Mouse (Mus musculus) brown adipose tissue, adult 24 weeks (tissue): ENCODE measurements around the gene Prkcq. TPM values are rescaled to one million over a fixed set of nuclear protein-coding genes. Genes with fewer than 3 reads are reported as not detected.

Experiments used
- H3K27ac ChIP-seq: fragments of 200-500 bp; replicated peaks from 2 replicates; pipeline ENCODE4 v1.5.1; 2012; ENCODE audit warnings: low read depth, mild to moderate bottlenecking, low read length
- H3K4me1 ChIP-seq: fragments of 200-500 bp; 2 replicates; pipeline ENCODE4 v1.6.1; 2012; ENCODE audit warnings: low read length, mixed read lengths; ENCODE audit not compliant: control insufficient read depth, insufficient read depth, insufficient read length
- H3K4me3 ChIP-seq: fragments of 200-500 bp; 2 replicates; pipeline ENCODE4 v1.5.1; 2012; ENCODE audit warnings: low read depth, mild to moderate bottlenecking, low read length, moderate library complexity; ENCODE audit not compliant: insufficient read depth
- polyA plus RNA-seq: library from polyadenylated mRNA; stranded (reverse); fragments of >200 nt; gene quantifications from 2 replicates; pipeline ENCODE4 v1.2.4, GENCODE M21; 2012; ENCODE audit not compliant: missing spikeins, insufficient read depth, insufficient read length

The Prkcq gene
- polyA plus RNA-seq, 1 experiment, result 1.9 TPM

GRCm38 (mm10) chr2:11196952-11197559 is 25.1 kb downstream of the Prkcq start:
- Histone ChIP-seq H3K27ac (no peak overlapping the region), H3K4me3 (no peak overlapping the region), H3K4me1 (no peaks in the 10 kb centered on the region)

GRCm38 (mm10) chr2:11199624-11200023 is 27.7 kb downstream of the Prkcq start:
- H3K4me3 ChIP-seq, result no peak overlapping the region
- H3K4me1 ChIP-seq, result no peaks in the 10 kb centered on the region
- no peak overlapping the region for H3K27ac ChIP-seq

DNA sequence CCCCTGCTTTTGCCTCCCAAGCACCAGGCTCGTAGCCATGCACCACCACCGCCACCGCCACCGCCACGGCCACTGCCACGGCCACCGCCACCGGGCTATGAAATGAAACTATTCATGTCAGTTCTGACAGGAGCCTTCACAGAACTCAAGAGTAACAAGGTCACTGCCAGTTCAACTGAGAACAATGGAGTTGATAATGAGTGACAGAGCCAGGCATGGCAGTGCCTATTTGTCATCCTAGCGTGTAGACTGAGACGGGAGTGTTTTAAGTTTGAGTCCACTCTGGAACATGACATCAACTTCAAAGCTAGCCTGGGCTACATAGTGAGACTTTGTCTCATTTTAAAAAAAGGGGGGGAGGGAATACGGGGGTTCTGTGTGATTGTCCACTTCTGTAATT is 30.9 kb downstream of the Prkcq start:
- H3K4me3 ChIP-seq, result no peak overlapping the region
- H3K4me1 ChIP-seq, result no peaks in the 10 kb centered on the region
- no peak overlapping the region for H3K27ac ChIP-seq

GRCm38 (mm10) chr2:11203261-11203660 is 31.4 kb downstream of the Prkcq start:
- H3K27ac ChIP-seq, result no peak overlapping the region
- no peak overlapping the region for H3K4me3 ChIP-seq
- no peaks in the 10 kb centered on the region for H3K4me1 ChIP-seq

- H3K4me1 ChIP-seq, result no peaks in the 10 kb centered on the region
- H3K4me3 ChIP-seq, result no peak overlapping the region
- H3K27ac ChIP-seq, result no peak overlapping the region
Measured at GRCm38 (mm10) chr2:11204232-11204631, 32.3 kb downstream of the Prkcq start.

GRCm38 (mm10) chr2:11204961-11205360 is 33.1 kb downstream of the Prkcq start:
- H3K4me3 ChIP-seq, result no peak overlapping the region
- no peak overlapping the region for H3K27ac ChIP-seq
- no peaks in the 10 kb centered on the region for H3K4me1 ChIP-seq

DNA sequence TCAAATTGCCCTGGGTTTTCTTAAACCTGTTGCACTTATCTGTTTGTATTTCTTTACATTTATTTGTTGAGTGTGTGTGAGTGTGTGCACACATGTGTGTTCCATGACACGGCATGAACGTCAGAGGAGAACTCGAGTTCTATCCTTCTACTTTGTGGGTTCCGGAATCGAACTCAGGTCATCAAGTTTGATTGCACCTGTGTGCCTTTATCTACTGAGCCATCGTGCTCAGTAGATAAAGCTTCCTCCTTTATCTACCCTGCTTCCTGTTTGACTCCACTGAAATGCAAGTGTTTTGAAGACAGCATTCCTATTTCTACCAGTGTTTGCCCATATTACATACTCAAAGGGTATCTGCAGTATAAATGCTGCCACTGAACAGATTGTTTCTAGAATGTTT is 33.8 kb downstream of the Prkcq start:
- Histone ChIP-seq H3K4me3 (no peak overlapping the region), H3K4me1 (no peaks in the 10 kb centered on the region), H3K27ac (no peak overlapping the region)

- no peak overlapping the region for H3K27ac ChIP-seq
- no peak overlapping the region for H3K4me3 ChIP-seq
- no peaks in the 10 kb centered on the region for H3K4me1 ChIP-seq
Measured at GRCm38 (mm10) chr2:11208263-11208662, 36.4 kb downstream of the Prkcq start.

DNA sequence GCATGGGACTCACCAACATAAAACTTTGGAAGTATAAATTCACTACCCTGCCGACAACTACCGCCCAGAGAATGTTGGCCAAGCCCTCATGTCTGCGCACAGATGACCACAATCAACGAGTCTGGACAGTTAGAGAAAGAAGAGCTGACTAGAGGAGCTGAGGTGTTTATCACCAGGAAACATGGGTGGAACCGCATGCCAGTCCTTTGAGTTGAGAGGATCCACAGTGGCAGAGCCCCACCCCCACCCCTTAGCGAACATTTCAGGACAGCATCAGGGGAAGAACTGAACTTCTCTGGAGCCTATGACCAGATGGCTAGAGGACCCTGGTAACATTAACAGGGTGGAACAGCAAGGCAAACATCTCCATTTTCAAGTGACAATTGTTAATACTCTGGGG is 37.4 kb downstream of the Prkcq start:
- Histone ChIP-seq H3K4me1 (no peaks in the 10 kb centered on the region), H3K27ac (no peak overlapping the region), H3K4me3 (no peak overlapping the region)

GRCm38 (mm10) chr2:11210241-11210916 is 38.5 kb downstream of the Prkcq start:
- H3K4me1 ChIP-seq, result no peaks in the 10 kb centered on the region
- no peak overlapping the region for H3K4me3 ChIP-seq
- H3K27ac ChIP-seq, result no peak overlapping the region

- Histone ChIP-seq H3K4me3 (no peak overlapping the region), H3K27ac (no peak overlapping the region), H3K4me1 (no peaks in the 10 kb centered on the region)
Measured at GRCm38 (mm10) chr2:11211961-11212562, 40.2 kb downstream of the Prkcq start.

DNA sequence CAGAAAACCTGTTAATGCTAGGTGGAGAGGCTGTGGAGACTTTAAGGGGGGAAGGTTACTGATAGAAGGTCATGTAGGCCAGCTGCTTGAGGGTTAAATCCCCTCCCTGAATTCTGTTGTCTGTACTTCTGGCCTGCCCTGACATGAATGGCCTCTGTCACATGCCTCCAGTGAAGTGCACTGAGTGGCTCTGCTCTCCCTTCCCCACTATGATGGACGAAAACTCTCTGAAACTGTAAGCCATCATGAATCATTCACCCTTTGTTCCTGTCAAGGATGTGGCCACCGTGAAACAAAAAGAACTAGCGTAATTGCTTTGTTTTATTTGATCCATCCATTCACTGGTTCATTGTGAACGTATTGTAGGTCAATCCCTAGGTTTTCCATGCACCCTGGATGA is 44.5 kb downstream of the Prkcq start:
- no peak overlapping the region for H3K27ac ChIP-seq
- no peak overlapping the region for H3K4me3 ChIP-seq
- no peaks in the 10 kb centered on the region for H3K4me1 ChIP-seq

DNA sequence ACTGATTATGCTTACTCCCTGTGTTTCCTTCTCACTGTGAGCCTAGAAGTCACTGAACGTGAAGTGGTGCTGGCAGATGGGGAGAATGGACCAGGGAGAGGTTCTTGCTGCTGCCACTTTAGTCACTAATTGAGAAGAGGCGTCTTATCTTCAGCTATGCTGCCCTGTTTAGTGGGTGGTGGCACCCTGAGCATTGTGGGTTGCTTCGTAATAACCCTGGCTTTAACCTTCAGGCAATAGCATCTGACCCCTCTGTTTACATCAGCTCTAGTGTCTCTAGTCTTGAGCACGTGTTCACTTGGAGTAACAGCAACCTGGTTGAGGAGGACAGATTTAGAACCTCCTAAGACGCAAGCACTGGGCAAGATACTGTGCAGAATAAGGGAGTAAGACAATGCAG is 44.9 kb downstream of the Prkcq start:
- Histone ChIP-seq H3K27ac (no peak overlapping the region), H3K4me1 (no peaks in the 10 kb centered on the region), H3K4me3 (no peak overlapping the region)

GRCm38 (mm10) chr2:11218122-11218521 is 46.2 kb downstream of the Prkcq start:
- no peak overlapping the region for H3K4me3 ChIP-seq
- no peaks in the 10 kb centered on the region for H3K4me1 ChIP-seq
- no peak overlapping the region for H3K27ac ChIP-seq

DNA sequence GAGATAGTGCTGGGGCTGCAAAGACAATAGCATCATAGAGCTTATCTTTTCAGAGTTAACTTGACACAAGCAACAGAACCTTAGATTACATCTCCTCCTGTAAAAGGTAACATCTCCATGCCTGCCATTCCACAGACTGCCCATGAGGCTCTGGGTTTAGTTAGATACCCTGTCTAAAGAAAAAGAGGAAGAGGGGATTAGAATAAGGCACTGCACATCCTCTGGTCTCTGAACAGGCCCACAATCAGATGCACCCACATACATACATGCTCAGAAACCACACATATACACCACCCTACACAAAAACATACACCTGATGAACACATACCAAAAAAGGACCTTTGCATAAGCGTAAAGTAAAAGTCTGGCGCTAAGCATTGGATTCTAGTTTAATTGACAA is 47.4 kb downstream of the Prkcq start:
- Histone ChIP-seq H3K4me1 (no peaks in the 10 kb centered on the region), H3K27ac (no peak overlapping the region), H3K4me3 (no peak overlapping the region)
